Mouse (Mus musculus) T-cell, adult 2 months (primary cell): ENCODE measurements around the gene Ankmy1.

ENCODE experiments used
- DNase-seq: peaks from one replicate; pipeline ENCODE4 v3.0.0; 2022; ENCODE audit warnings: low spot score

The Ankmy1 gene

DNA sequence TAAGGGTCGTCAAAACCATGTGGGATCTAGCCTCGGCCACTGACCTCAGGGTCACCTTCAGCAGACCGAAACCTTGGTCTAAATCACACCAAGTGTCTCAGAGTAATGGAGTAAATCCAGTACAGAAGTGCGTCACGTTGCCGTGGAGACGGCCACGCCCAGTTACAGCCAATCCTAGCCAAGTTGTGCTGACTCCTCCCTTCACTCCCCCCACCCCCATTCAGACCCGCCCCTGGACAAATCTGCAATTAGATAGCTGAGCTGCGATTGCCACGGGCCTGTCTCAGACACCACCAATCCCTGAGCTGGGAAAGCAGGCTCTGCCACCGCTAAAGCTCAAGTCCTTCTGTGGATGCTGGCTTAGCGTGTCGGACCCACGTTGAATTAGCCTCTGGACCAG is at the start of gene Ankmy1:
Gene Ankmy1, minus strand, starts transcription at position 121 of the 400 bp plus-strand sequence.
- no peak for DNase-seq

GRCm38 (mm10) chr1:92950607-92951006 is 47.9 kb upstream of the Ankmy1 start, which contains the start of gene Gpr35:
Gpr35 (plus strand) TSS chr1:92950865.
- DNase-seq, result no peak

DNA sequence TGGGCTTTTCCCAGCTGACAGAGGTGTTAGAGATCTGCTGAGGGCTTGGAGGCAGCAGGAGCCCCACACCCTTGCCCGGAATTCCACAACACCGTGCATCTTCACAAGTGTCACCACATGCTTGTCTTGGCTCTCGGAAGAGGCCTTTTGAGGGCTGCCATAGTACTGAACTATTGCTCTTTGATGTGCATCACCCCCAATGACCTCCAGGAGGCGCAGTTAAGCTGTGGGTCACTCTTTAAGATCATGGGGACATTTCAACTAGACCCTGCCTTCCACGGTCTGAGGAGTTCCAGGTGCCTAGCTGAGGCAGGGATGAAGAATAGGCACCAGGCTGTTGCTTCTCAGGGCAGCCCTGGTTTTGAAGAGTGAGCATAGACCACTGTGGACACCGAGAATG is 46.7 kb upstream of the Ankmy1 start:
- no peak for DNase-seq

DNA sequence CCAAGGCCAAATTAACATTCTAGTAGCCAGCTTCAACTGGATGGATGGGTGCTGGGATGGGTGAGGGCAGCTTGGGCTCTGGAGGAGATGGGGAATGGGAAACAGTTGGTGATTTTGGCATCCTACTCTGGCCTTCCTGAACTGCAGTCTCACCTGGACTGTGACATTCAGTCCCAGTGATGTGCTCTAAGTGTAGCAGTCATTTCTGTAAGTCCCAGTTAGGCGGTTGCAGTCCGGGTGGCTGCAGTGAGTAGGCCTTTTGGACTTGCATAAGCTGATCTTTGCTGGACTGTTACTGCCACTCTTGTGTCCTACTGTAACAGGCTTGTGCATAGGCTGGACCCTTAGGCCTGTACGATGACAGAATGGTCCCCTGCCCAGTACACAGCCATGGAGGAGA is 45.3 kb upstream of the Ankmy1 start:
- no peak for DNase-seq

DNA sequence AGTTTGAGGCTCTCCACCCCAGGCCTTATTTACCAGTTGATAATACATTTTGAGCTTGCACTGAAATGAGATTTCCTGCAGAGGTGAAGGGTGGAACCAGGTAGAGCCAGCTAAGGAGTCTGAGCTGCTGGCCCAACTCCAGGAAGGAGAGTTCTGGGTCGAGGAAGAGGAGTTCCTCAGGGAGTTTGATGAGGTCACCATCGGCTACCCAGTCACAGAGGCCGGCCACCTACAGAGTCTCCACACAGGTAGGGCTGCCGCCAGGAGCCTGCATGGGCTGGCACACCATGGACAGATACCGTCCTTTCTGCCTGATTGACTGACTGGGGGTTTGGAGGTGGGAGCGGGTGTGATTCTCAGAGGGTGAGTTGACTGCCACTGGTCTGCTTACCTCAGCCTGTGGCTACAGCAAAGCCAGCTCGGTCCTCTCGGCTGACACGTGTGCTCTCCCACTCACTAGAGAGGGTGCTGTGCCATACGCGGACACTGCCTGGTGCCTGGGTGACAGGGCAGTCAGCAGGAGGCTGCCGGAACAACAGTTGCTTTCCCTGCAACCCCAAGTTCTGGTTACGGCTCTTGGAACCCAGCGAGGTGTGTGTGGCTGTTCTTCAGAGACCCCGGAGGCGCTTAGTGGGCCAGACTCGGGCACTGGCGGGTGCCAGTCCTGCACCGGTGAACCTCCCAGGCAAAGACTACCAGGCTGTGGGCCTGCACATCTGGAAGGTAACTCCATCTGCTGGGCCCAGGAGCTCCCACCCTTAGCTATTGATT is 40.7 kb upstream of the Ankmy1 start:
- no peak for DNase-seq

GRCm38 (mm10) chr1:92939746-92940145 is 37.0 kb upstream of the Ankmy1 start:
- no peak for DNase-seq

DNA sequence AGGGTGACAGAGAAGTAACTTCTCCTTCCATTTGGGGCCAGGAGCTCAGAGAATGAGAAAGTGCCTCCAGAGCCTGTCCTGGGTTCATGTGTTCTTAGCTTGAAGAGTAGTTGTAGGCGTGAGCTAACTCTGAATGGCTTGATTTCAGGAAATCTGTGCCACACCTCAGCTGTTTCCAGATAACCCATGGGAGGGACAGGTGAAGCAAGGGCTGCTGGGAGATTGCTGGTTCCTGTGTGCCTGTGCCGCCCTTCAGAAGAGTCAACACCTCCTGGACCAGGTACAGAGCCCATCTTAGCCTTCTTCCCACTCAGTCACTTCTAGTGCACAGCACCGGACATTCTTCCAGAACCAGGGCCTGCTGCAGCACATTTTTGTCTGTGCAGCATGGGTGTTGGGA is 35.1 kb upstream of the Ankmy1 start:
- no peak for DNase-seq

DNA sequence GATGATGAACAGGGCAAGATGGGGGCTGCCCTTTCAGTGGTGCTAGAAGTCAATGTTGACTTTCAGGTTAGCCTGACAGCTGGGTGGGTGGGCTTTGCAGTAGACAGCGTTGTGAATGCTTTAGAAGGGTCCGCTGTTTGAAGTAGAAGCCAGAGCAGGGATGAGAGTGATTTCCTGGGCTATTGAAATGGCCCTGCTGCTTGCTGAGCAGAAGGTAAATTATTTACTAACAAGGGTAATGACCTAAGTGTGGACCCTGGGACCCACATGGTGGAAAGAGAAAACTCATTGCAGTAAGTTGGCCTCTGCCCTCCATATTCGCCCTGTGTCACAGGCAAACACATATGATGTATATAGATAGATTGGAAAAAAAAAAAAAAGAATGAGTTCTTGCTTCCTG is 33.8 kb upstream of the Ankmy1 start:
- DNase-seq, result no peak

- DNase-seq, result no peak
Measured at GRCm38 (mm10) chr1:92935977-92936376, 33.3 kb upstream of the Ankmy1 start.

DNA sequence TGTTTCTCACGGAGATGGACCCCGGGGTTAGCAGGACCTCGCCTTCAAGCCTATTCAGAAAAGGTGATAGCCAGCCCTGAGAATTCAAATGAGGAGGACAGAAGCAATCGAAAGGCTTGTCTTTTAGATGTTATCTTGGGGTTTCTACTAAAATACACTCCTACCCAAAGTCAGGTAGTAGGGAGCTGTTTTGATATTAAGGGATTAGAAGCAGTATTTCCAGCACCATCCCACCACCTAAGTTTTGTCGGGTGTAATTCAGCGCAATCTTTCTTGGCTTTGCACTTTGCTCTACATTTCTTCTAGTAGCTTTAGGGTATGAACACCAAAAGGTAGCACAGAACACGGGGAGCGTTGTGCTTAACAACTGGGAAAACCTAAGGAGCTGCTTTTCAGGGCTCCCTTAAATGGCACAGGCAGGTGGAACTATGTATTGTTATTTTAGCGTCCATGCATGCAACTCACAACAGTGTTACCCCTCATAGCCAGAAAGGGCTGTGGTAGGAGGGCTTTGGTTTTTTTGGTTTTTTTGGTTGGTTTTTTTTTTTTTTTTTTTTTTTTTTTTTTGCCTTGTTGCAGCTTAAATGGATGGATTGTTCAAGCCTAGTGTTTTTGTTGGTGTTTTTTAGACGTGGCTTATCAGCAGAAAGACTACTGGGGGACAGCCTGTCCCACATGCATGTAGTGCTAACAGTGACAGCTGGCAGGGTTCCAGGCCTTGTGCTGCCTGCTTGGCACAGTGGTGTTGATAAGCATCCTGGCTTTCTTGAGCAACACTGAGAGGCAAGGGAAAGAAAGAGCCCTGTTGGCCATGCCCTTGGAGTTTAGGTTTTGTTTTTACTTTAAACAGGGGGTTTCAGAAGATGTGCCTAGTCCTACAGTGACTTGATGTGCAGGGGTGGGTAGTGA is 32.6 kb upstream of the Ankmy1 start:
- no peak for DNase-seq

DNA sequence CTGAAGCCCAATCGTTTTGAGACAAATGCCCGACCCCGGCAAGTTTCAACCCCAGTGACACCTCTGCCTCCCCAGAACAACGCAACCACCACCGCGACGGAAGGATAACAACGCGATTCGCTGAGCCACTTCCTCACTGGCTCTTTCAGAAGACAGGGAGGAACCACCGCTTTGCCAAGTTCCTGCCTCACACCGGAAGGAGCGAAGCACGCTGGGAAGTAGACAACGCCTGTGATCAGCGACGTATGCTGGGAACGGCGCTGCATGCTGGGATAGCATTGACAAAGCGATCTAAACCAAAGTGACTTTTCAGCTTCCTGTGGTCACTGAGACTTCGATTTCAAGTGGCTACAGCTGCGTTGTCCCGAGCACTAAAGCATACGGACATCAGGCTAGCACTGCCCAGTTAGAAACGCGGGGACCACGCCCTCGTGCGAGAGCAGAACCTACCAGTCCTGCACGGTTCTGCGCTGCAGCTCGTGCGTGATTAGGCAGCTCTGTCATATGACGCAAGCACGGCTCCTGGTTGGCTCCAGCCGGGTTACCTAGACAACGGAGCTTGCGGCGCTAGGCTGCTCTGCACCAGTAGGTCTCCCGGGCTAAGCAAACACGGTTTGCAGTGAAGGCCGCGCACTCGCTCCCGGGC is 31.6 kb upstream of the Ankmy1 start, which contains the start of gene Capn10:
Gene Capn10, plus strand, starts transcription at position 195 of the 646 bp plus-strand sequence.
- peak; percentile 93 for DNase-seq

- peak; percentile 13 for DNase-seq
Measured at GRCm38 (mm10) chr1:92933611-92934010, 30.9 kb upstream of the Ankmy1 start.

DNA sequence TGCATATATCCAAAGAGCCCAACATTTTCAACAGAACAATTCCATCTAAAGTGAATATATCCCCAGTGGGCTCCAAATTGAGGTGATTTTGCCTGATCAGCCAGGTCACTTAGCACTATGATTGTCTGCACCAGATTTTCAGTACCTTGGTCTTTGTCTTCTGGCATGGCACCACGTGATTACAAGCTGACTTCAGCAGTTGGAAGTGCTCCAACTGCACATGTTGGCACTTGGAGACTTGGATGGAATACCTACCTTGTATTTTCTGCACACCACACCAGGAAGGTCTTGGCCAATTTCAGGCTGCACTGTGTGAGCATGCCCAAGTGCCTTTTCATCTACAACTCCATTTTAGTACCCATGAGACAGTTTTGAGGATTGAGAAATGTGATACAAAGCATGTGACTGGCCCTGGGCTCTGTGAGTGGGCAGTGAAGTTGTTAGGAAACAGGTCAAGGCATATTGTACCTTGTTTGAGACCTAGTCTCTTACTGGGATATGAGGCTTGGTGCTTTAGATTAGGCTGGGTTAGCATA is 27.5 kb upstream of the Ankmy1 start:
- DNase-seq, result no peak

DNA sequence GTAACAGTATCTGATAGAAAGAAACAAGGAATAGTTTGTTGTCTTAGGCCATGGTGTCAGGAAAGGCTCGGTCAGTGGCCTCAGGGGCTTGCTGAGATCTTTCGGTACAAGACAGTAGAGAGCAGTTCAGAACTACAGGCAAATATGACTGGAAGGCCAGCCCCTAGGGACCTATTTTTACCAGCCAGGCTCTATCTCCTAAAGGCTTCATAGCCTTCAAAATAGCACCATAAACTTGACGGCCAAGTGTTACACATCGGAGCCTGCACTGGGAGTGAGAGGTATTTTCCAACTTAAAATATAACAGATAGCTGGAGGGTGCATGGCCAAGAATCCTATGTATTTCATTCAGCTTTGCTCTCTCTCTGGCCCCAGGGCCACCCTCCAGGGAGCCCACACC is 18.8 kb upstream of the Ankmy1 start:
- DNase-seq, result no peak

DNA sequence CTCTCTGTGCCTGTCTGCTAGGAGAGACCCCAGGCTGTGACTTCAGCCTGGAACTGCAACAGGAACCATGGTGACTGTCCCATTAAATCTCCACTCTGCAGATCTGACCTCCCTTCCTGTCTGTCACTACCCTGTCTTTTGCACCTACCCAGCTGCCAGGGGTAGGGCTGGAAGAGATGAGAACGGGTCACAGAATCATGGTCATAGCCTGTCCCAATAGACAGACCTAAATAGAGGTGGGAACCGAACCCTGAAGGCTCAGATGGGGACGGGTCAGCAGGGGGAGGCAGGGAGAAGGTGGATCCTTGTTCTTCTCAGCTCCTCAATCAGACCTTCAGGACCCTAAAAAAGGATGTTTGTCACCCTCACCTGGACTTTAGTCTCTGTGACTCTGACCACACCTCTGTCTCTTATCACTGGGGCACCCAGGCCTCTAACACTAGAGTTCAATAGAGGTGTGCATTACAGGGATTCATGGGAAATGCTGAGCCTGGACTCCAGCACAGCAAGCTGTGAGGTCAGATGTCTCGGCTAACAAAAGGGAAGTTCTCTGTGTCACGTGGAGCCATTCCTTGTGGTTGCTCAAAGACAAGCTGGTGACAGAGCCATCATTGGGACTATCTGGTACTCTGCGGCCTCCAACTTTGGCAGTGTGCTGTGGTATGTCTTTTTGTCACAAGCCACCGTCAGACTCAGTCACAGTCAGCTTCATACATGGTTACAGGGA is 17.9 kb upstream of the Ankmy1 start:
- no peak for DNase-seq

DNA sequence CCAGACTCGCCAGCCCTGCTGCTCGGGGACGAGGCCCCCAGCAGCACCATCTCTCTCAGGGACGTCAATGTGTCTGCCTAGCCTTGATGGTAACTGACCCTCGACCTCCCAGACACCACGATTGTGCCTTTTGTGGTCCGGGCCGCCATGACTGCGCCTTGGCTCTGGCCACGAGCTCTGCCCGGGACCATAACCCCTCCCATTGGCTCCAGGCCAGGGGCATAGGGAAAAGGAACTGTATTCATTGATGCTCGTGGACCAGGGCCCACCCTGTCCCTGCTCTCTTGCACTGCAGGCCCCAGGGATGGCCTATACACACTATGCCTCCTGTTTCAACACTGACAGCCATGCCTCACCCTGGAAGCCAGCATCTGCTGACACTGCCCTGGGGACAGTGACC is 17.1 kb upstream of the Ankmy1 start:
- no peak for DNase-seq

- no peak for DNase-seq
Measured at GRCm38 (mm10) chr1:92919151-92919550, 16.4 kb upstream of the Ankmy1 start.

- no peak for DNase-seq
Measured at GRCm38 (mm10) chr1:92916725-92917124, 14.0 kb upstream of the Ankmy1 start.

GRCm38 (mm10) chr1:92914993-92915392 is 12.3 kb upstream of the Ankmy1 start:
- DNase-seq, result no peak

DNA sequence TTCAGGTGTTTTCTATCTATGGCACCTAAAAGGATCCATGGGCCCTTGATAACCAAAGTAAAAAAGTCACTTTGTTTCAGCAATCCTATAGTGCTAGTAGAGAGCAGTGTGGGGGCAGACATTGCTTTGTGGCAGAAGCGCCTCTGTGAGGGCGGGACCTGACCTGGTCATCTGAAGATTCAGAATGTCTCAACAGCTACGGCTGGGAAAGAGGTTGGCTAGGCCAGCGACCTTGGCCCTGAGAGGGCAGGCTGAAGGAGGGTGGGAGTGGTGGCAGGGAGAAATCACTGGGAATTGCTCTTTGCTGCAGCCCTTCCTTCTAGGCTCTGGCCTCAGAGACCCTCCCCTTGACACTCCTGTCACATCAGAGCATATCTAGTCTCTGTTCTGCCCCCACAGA is 11.5 kb upstream of the Ankmy1 start:
- DNase-seq, result no peak

GRCm38 (mm10) chr1:92912286-92912685 is 9.6 kb upstream of the Ankmy1 start:
- DNase-seq, result no peak

GRCm38 (mm10) chr1:92911721-92912138 is 9.0 kb upstream of the Ankmy1 start:
- DNase-seq, result no peak
